Mouse (Mus musculus) frontal cortex, postnatal 14 days (tissue): ENCODE data around the gene Zfp664.
A peak's percentile ranks its signal among the peaks of the same experiment; 100 is the strongest.

Source experiments
- DNase-seq, 2 experiments: peaks; one replicate each; pipeline ENCODE4 v3.0.0; 2022; ENCODE audit warnings: low spot score in 2 of 2

Gene Zfp664

DNA sequence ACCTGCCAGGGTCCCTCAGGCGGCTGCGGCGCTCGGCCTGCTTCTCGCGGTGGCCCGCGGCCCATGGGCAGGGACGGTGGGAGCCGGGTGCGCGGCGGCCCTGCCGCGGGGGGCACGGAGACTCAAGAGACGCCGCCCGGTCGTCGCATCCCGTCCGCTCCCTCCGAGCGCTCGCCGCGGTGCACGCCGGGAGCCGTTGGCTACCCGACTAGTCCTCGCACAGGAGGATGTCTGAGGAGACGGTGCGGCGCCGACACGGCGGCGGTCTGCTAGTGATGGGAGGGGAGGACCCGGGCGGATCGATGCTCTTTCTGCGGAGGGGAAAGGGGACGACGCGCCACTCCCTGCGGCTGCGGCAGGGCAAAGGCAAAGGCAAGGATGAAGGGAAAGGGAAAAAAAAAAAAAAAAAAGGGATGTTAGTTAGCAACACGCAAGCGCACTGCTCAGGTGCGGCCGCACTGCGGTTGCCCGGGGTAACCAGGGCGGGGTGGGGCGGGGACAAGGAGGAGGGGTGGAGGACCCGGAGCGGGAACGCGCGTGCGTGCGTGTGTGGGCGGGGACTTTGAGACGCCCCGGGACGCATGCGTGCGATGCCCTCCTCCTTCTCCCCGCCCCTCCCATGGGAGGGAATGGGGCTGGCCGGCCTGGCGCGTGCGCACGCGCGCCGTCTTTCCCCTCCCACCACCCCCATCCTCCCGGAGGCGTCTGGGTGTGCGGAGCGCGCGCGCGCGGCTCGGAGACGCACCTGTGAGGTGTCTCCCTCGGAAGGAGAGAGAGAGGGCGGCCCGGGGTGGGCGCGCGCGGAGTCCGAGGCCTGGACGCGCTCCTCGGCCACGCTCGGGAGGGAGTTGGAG, at the start of gene Zfp664, which contains the start of gene Ccdc92:
Gene Zfp664, plus strand, starts transcription at position 679 of the 854 bp plus-strand sequence.
Gene Ccdc92, minus strand, starts transcription at position 412 of the 854 bp plus-strand sequence.
- DNase-seq = peak; percentile 91 to 93

DNA sequence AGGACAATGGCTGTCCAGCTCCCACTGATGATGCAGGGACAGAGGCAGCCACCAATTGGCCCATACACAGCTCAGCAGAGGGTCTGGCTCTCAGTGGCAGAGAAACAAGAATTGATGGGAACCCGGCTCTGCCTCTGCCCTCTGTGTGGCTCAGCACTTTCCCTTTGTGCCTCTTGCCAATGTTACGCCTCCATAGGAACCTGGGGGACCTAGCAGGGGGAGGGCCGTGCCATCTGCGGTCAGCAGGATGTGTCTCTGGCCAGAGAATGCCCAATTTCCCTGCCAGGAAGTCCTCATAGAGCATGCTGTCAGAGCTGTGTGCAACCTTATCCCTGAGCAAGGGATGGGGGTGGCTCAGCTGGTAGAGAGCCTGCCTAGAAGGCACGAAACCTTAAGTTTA, 47.7 kb upstream of the Zfp664 start:
- DNase-seq = no peak

DNA sequence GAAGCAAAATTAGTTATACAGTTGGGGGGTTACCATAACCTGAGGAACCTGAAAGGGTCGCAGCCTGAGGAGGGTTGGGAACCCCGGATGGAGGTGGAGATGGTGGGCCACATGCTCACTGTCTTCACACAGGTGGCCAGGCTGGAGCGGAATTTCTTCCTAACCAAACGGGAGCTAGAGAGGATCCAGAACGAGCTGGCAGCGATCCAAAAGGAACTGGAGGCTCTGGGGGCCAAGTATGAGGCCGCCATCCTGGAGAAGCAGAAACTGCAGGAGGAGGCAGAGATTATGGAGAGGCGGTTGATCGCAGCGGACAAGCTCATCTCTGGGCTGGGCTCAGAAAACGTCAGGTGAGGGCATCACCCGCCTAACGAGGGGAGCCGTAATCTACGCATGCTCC, 45.4 kb upstream of the Zfp664 start:
- no peak for DNase-seq

DNA sequence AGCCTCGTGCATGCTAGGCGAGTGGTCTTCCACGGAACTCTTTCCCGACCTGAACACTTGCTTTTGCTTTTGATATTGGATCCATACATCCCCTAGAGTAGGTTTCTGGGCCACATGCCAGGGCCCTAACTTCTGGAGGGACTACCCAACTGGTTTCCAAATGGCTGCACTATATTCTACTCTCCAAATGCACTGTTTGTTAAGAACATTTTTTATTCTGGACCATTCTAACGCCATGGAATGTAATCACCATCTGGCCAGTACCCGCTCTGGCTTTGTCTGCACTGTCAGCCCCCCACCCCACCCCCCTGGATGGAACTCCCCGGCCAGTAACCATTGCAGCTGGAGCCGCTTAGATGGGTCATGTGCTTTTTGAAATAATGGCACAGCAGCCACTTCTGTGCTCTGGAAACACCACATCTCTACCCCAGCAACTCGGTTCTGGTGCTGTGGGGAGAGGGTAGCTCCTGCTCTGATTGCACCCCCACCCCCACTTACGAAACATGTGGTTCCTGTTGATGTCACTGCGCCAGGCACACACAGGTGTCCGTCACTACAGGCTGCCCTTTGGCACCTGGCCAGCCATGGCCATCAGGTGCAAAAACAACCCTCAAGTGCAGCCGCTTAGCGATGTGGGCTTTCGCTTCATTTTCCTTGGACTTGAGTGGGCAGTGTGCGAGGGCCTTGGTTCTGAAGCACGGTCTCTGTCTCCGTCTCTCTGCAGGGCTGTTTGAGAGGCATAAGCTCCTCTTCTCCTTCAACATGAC, 40.2 kb upstream of the Zfp664 start:
- no peak for DNase-seq

DNA sequence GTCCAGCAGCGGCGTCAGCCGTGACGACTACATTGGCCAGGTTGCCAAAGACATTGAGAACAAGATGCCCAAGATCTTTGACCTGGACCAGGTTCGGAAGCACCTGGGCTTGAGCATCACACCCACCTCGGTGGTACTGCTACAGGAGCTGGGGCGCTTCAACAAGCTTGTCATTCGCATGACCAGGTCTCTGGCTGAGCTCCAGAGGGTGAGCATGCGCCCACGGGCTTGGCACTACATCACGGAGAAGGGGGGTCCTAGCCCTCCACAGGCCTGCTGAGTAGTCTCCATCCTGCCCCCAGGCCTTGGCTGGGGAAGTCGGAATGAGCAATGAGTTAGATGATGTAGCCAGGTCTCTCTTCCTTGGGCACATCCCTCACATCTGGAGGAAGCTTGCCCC, 32.2 kb upstream of the Zfp664 start:
- no peak for DNase-seq

DNA sequence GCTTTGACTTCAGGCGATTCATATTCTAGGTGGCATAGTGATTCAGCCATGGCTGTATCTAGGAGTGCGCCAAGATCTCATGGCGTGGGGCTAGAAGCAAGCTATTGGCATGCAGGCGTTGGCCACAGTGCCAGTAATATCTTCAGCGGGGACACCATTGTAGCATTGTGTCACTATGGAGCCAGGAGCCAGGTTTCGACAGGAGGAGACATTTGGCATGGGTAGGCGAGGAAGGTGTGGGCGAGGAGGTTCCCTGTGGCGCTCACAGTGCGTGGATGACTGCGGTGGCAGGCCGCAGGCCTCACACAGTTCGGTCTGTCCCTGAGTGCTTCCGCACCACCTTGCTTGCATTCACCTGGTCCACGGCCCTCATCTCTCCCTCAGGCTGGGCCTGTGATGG, 27.3 kb upstream of the Zfp664 start:
- no peak for DNase-seq

DNA sequence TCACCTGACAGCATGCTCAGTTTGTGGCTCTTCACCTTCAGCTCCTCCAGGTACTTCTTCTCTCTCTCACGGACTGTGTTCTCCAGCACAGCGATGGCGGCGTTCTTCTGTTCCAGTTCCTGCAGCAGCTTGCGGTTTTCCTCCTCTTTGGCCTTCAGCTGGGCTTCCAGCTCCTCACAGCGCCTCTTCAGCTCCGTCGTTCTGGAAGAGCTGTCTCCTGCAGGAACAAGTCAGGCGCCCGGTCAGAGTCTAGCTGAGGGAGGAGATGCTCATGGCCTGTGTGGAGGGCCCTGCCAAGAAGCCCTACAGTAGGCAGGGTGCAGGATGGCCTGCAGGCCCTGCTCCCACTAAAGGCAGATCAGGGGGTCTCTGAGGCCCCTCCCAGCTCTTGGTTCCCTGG, 26.4 kb upstream of the Zfp664 start:
- DNase-seq = no peak

DNA sequence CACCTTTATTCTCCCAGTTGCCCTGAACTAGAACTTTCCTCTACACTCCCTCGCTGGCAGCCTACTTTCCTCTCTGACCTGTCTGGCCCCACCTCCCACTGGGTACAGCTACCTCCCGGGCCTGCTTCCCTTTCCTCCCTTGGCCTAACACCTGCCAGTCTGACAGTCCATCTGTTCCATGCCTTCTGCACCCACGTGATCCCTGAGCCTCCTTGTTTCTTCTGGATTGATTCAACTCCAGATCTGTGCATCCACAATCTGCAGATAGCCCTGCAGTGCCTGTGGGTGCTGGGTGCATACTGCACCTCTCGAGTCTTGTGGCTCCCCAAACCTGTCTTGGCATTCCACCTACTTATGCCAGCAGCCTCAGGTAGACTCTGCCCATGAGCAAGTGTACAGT, 25.9 kb upstream of the Zfp664 start:
- no peak for DNase-seq

DNA sequence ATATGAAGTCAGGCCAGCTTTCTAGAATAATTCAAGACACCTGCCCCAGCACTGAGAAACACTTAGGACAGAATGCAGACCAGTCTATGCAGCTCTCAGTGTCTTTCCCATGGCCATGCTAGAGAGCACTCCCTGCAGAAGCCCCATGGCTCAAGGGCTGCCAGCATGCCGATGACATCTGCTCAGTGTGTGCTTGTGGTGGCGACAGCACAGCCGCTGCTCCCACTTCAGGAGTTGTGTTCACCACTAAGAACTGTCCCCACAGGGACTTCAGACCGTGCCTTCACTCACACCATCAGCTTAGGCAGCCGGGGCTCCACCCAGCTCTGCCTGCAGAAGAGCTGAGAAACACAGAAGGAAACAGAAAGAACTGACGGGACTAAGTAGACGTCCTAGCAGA, 22.3 kb upstream of the Zfp664 start:
- DNase-seq = no peak

DNA sequence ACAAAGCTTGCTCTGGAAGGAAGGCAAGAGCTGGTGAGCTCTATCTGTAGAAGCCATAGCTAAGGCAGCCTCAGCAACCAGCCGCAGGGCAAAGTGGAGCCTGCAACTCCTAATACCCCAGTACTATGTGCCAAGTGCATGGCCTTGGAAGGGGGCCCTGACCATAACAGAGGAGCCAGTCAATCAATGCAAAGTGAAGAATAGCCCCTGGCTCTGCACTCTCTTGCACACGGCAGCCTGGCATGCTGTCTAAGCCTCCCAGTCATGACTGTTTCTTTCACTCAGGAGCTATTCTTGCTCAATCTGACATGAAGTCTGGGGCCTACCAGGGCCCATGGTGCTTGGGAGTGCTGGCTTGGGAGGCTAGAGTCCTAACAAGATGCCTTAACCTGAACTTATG, 21.8 kb upstream of the Zfp664 start:
- no peak for DNase-seq

DNA sequence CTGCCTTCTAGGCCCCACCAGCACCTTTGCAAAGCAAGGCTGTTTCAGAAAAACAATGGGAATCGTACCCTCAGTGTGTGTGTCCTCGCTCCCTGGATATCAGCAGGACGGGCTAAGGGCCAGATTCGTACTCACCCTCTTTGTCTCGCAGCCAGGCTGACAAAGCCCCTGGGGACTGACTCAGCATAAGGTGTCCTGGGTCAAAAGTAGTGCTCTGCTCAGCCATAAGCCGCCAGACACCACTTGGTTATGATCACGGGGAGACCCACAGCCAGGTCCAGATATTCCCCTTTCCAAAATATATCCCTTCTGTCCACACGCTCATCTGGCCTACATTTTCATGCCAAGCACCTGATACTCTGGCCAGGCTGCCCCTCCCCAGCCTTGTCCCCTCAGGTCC, 19.1 kb upstream of the Zfp664 start:
- DNase-seq = no peak

DNA sequence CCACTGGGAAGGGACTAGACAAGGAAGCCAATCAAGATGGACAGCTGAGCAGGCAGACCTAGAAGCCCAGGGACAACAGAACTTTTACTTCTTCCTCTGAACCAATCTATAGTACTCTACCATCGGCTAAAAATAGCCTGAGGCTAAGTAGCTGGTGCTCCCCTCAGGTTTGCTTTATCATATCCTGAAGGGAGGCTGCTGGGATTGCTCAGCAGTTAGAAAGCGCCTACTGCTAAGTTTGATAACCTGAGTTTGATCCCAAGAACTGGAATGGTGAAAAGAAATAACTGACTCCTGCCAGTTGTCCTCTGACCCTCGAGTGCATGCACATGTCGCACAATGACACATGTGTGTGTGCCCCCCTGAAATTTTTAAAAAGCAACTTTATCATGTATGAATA, 17.6 kb upstream of the Zfp664 start:
- DNase-seq = no peak

DNA sequence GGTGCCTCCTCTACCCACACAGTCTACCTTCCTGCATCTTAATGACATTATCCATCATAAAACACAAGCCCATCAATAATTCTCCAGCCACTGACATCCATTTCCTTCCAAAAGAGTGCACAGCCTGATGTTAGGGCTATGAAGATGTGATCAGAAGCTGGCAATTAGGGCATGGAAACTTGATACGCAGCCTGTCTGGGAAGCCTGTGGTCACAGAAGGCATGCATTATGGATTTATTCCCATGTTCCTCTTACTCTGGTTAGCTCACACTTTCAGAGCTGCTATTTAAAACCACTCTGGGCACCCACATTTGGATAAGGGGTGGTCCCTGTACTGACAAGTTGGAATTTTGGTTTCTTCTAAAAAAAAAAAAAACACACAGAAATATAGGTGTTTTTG, 15.5 kb upstream of the Zfp664 start:
- DNase-seq = no peak

DNA sequence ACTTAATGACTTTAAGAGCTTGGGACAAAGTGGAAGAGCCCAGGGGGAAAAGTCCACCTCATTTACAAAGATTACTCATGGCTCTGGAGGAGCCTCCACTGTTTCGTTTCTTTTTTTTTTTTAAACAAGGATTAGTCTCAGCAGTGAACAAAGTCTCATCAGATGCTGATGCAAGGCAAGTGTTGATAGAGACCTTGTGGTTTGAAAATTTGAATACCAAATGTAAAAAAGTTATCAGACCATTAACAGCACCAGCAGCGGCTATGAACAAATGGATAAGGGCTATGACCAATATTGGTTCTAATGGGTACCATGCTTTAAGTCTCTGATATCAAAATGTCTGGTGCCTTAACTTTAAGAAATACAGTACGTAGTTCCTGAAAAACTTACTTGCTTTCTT, 13.5 kb upstream of the Zfp664 start:
- no peak for DNase-seq

DNA sequence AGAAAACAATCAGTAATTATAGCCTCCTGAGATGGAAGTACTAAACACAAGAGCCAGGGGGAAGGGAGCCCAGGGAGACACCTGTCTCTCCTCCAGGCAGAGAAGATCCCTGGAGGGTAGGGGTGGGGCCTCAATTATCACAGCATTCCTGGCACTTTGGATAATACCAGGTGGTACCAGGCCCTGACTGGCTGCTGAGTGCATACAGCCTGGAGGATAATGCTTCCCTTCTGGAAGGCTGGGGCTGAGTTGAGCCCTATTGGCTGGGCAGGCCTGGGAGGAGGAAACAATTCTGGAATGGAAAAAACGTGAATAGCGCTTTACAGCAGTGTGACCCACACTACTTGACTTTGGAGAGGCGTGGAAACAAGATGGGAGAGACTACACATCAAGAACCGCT, 10.9 kb upstream of the Zfp664 start:
- no peak for DNase-seq

DNA sequence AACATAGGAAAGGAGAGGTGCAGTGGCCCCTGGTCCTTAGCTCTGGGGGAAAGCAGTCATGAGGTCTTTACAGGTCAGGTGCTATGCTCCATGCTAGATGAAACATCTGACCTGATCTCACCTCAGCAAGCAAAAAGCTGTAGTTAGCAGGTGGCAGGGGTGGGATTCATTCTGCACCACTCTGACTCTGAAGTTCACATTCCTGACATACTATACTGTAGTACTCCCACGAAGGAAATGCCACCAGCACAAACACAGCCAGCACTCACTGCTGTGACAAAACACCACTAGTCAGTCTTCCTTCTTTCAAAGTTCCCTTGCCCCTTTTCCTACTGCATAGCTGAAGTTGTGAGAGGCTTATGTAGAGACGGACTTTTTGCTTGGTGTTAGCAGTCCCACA, 10.2 kb upstream of the Zfp664 start:
- no peak for DNase-seq

DNA sequence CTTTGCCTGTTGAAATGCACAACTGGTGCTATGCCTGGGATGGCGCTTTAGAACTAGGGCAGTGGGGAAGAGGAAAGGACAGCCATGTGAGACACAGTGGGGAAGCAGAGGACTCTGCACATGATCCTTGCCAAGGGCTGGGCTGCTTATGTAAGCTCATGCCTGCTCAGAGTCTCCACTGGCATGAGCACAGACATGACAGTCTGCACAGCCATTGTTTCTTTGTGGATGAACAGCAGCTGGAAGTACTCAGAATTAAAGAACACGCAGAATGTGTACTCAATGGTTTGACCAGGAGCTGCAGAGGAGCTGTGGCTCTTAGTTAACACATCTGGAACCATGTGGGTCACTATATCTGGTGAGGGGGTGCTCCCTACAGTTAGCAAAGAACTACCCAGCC, 9.4 kb upstream of the Zfp664 start:
- no peak for DNase-seq

DNA sequence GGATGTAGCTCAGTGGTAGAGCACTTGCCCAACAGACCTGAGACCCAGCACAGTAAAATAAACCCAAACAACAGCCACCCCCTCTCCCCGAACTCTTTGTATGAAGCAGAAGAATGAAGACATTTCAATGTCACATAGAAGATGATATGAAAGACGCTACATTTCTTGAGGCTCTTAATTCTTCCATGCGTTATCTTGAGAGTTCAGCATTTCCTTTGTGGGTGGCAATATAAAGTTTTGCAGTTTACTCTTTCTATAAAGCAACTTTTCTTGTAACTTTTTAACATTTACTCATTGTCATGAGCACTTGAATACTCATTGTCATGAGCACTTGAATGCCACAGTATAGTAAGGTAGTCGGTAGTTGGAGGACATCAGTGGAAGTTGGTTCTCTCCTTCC, 8.3 kb upstream of the Zfp664 start:
- no peak for DNase-seq

DNA sequence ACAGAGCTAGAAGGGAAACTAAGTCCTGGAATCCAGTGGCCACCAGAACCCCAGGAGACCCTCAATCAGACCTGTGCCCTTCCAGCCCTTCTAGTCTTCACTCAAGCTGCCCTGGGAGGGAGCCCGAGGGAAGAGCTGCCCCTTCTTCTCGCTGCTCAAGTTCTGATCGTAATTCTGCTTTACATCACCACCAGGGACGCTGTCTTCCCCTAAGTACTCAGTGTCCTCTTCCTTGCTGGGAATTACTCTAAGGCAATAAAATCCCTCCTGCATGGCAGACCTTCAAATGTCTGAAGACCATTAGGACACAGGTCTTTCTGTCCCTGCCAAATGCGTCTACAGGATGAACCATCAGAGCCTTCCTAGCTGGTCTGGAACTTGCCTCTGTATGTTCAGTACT, 2.5 kb upstream of the Zfp664 start:
- no peak for DNase-seq

DNA sequence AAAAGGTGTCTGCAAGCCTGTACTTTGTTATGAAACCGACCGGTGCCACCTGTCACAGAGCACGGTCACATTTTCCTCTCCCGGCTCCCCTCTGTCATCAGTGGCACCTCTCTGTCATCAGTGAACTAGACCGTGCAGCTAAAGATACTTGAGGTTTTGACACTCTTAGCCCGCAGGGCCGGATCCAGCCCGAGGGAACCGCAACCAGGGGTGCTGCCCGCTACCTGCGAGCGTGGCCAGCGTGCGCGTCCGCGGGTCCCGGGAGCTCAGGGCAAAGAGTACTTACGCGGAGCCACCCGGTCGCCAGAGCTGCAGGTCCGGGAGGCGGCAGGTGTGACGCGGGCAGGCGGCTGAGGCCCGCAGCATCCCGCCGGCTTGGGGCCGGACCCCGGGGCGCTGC, 1.0 kb upstream of the Zfp664 start:
- DNase-seq = peak; percentile 12 to 16

DNA sequence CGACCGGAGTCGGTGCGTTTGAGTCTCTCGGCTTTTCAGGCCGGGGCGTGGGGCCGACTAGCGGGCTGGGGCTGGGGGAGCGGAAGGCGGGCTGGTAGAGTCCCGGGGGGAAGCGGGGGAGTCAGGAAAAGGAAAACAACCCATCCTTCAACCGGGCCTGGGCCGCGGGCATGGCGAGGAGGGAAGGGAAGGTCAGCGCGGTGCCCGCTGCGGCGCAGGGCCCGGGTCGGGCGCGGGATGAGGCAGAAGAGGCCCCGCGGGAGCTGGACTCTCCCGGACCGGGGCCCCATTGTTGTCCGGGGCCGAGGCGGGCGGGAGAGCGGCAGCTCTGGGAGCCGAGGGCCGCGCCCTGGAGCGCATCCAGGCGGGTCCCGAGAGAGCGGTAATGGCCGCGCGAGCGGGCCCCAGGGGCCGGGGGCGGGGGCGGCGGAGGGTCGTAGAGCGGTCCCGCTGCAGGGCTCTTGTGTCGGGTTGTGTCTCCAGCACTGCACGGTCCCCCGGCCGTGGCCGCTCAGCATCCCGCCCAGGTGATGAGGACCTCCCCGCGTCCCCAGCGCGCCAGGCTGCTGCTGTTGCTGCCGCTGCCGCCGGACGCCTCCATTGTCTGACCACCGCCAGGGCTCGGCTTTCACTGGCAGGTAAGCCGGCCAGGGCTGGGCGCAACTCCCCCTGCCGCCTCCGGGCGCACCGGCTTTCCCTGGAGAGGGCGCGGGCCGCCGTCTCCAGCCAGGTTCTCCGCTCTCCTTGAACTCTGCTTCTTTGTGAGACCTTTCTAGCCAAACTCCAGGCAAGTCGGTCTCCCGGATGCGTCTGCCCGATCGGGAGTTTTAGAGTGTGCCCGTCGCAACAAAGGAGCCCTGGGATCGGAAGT, 615 bp downstream of the Zfp664 start:
- no peak for DNase-seq

DNA sequence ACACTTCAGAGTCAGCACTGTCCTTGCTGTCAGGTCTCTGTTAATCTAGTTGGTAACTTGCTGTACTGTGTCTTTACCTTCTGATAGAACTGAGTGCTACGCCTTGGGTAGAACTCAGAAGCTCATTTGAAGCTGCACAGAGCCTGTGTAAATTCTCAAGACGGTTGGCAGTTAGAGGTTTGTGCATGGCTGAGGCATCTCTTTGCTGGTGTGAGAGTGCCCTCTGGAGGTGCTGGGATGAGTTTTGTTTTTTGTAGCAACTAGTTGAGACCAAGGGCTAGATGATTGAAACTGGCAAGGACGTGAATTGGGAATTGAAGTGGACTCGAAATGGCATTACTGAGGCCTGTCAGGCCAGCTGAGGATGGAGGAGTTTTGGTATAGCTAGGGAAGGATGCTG, 6.5 kb downstream of the Zfp664 start:
- peak; percentile 38 to 68 for DNase-seq
